8 mouse cellular contexts compared by ENCODE assay signal in the genomic region with DNA sequence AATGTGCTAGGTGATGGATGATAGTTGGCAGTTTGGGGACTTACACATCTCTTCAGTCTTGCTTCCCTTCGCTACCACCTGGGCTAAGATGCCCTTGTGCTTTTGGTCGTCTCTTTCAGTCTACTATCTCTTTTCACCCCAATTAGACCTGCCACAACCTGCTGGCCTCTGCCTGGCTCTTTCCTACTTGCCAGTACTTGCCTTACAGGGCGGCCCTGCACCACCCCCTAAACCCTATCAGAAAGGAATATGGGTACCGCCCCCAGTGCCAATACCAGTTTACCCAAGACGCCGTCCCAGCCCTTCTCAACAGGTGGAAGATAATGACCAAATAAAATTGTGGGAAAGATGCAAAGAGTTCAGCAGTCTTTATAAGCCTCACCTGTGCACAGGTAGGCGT. TPM values are rescaled to one million over a fixed set of nuclear protein-coding genes. Genes with fewer than 3 reads are reported as not detected.
DNase-seq lines count a peak whose midpoint lies in the region; ATAC-seq and TF ChIP-seq lines count a peak whose summit lies in the region.

No protein-coding gene starts in this region.

- no peak for DNase-seq in liver, embryonic 11.5 days (ENCODE audit: low spot score)
- DNase-seq in liver, result no peak
- DNase-seq in embryonic facial prominence, embryonic 14.5 days (ENCODE audit: low spot score), result no peak
- no peak for DNase-seq in hindbrain, postnatal 0 days (ENCODE audit: low spot score)
- no peak for DNase-seq in midbrain, postnatal 0 days (ENCODE audit: low spot score)
- DNase-seq in frontal cortex, postnatal 36 days (ENCODE audit: low spot score in 2 of 2), result no peak
- DNase-seq in kidney, postnatal 14 days, result no peak
- no peak for DNase-seq in adrenal gland, adult (ENCODE audit: inconsistent age in 2 of 2, low spot score in 1 of 2)

- peaks cover 19% of the 10 kb centered on the region for H3K4me1 ChIP-seq in liver, embryonic 11.5 days (replicated peaks; ENCODE audit: control insufficient read depth, insufficient read depth, low read length)
- peaks cover 10% of the 10 kb centered on the region for H3K4me1 ChIP-seq in embryonic facial prominence, embryonic 14.5 days (ENCODE audit: control insufficient read depth, insufficient read depth, low read length)
- H3K4me1 ChIP-seq in hindbrain, postnatal 0 days (ENCODE audit: insufficient read depth, low read length), result peaks cover 12% of the 10 kb centered on the region
- peaks cover 4% of the 10 kb centered on the region for H3K4me1 ChIP-seq in midbrain, postnatal 0 days (ENCODE audit: insufficient read depth, low read length)

- no peak overlapping the region for H3K27ac ChIP-seq in liver, embryonic 11.5 days (ENCODE audit: low read depth, low read length)
- H3K27ac ChIP-seq in embryonic facial prominence, embryonic 14.5 days (replicated peaks; ENCODE audit: low read depth, low read length), result no peak overlapping the region
- H3K27ac ChIP-seq in hindbrain, postnatal 0 days, result no peak overlapping the region
- peak overlapping the region; percentile 7; the same call in 1 of the 2 replicates for H3K27ac ChIP-seq in midbrain, postnatal 0 days (ENCODE audit: low read depth, low read length)

- H3K36me3 ChIP-seq in liver, embryonic 11.5 days (ENCODE audit: control insufficient read depth, insufficient read depth, low read length), result peaks cover 12% of the 10 kb centered on the region; the same call in 1 of the 2 replicates
- H3K36me3 ChIP-seq in embryonic facial prominence, embryonic 14.5 days (ENCODE audit: control insufficient read depth, insufficient read depth, low read length), result peaks cover 28% of the 10 kb centered on the region
- H3K36me3 ChIP-seq in hindbrain, postnatal 0 days (ENCODE audit: insufficient read depth, low read length), result peaks cover 28% of the 10 kb centered on the region
- peaks cover 28% of the 10 kb centered on the region for H3K36me3 ChIP-seq in midbrain, postnatal 0 days (ENCODE audit: insufficient read depth, low read length)

- peak overlapping the region; percentile 96 for H3K4me2 ChIP-seq in liver, embryonic 11.5 days
- H3K4me2 ChIP-seq in embryonic facial prominence, embryonic 14.5 days (ENCODE audit: low read depth, low read length), result peak overlapping the region; percentile 98
- peak overlapping the region; percentile 90 for H3K4me2 ChIP-seq in hindbrain, postnatal 0 days (ENCODE audit: low read depth, low read length)
- H3K4me2 ChIP-seq in midbrain, postnatal 0 days (ENCODE audit: low read depth, low read length, poor library complexity, severe bottlenecking), result peak overlapping the region; percentile 84

- TF ChIP-seq CTCF in hindbrain, postnatal 0 days (IDR thresholded peaks at IDR 0.05; ENCODE audit: low read depth), result no peak
- TF ChIP-seq CTCF in midbrain, postnatal 0 days (IDR thresholded peaks at IDR 0.05), result no peak

- peak overlapping the region; percentile 28 for H3K9ac ChIP-seq in liver, embryonic 11.5 days (ENCODE audit: low read depth, low read length)
- 0 out of 2 replicates have a peak overlapping the region, but pooled peaks have one; percentile 4 for H3K9ac ChIP-seq in embryonic facial prominence, embryonic 14.5 days (ENCODE audit: low read depth, low read length)
- H3K9ac ChIP-seq in hindbrain, postnatal 0 days (replicated peaks; ENCODE audit: low read length), result peak overlapping the region; percentile 90; the same call in 1 of the 2 replicates
- H3K9ac ChIP-seq in midbrain, postnatal 0 days (replicated peaks; ENCODE audit: low read length, poor library complexity, severe bottlenecking), result no peak overlapping the region; the same call in 1 of the 2 replicates

- peak overlapping the region; percentile 64 for H3K4me3 ChIP-seq in liver, embryonic 11.5 days (ENCODE audit: low read depth, low read length)
- peak overlapping the region; percentile 75 for H3K4me3 ChIP-seq in embryonic facial prominence, embryonic 14.5 days (ENCODE audit: low read depth, low read length)
- H3K4me3 ChIP-seq in hindbrain, postnatal 0 days (ENCODE audit: low read length), result peak overlapping the region; percentile 81; the same call in 1 of the 2 replicates
- peak overlapping the region; percentile 83 for H3K4me3 ChIP-seq in midbrain, postnatal 0 days (ENCODE audit: low read depth, low read length)

- H3K27me3 ChIP-seq in liver, embryonic 11.5 days (replicated peaks; ENCODE audit: control insufficient read depth, insufficient read depth, low read length), result peaks cover 30% of the 10 kb centered on the region
- H3K27me3 ChIP-seq in embryonic facial prominence, embryonic 14.5 days (replicated peaks; ENCODE audit: control insufficient read depth, insufficient read depth, low read length), result no peaks in the 10 kb centered on the region; the same call in 1 of the 2 replicates
- H3K27me3 ChIP-seq in hindbrain, postnatal 0 days (ENCODE audit: insufficient read depth, low read length), result no peaks in the 10 kb centered on the region
- no peaks in the 10 kb centered on the region for H3K27me3 ChIP-seq in midbrain, postnatal 0 days (ENCODE audit: insufficient read depth, low read length)

- peak; percentile 56; the same call in 1 of the 2 replicates for ATAC-seq in liver, embryonic 11.5 days (replicated peaks; ENCODE audit: low FRiP score)
- ATAC-seq in embryonic facial prominence, embryonic 14.5 days (ENCODE audit: low read depth), result no peak
- no peak; the same call in 1 of the 2 replicates for ATAC-seq in hindbrain, postnatal 0 days
- ATAC-seq in midbrain, postnatal 0 days (ENCODE audit: low FRiP score), result no peak

- no peaks in the 10 kb centered on the region for H3K9me3 ChIP-seq in liver, embryonic 11.5 days (ENCODE audit: control insufficient read depth, low read length)
- H3K9me3 ChIP-seq in embryonic facial prominence, embryonic 14.5 days (ENCODE audit: control insufficient read depth, low read length), result no peaks in the 10 kb centered on the region
- H3K9me3 ChIP-seq in hindbrain, postnatal 0 days (ENCODE audit: low read length), result no peaks in the 10 kb centered on the region
- H3K9me3 ChIP-seq in midbrain, postnatal 0 days (ENCODE audit: low read length), result no peaks in the 10 kb centered on the region

- 27% methylated on average over 7 of the region's 7 CpGs for WGBS in liver, embryonic 11.5 days
- 26% methylated on average over 7 of the region's 7 CpGs for WGBS in embryonic facial prominence, embryonic 14.5 days
- 32% methylated on average over 7 of the region's 7 CpGs for WGBS in hindbrain, postnatal 0 days
- WGBS in midbrain, postnatal 0 days, result 33% methylated on average over 7 of the region's 7 CpGs

RNA-seq across cellular contexts. Expression of a gene that starts 0.5 kb away (rescaled TPM):
- 0.39 and 0.55 TPM in 2 replicates for polyA plus RNA-seq in liver, embryonic 11.5 days (2014; fragmentation: Nextera tagmentation; extraction: Ambion mirVana)
- polyA plus RNA-seq in embryonic facial prominence, embryonic 14.5 days (2014; fragmentation: Nextera tagmentation; extraction: Ambion mirVana), result 5.7 and 6.3 TPM in 2 replicates
- 29.5 and 44.1 TPM in 2 replicates for total RNA-seq in hindbrain, postnatal 0 days (2014; rRNA removed)
- 11.0 TPM in 2 replicates for polyA plus RNA-seq in hindbrain, postnatal 0 days (2015; fragmentation: Nextera tagmentation; extraction: Ambion mirVana)
- total RNA-seq in midbrain, postnatal 0 days (2014; rRNA removed), result 39.0 and 40.8 TPM in 2 replicates
- 10.9 and 11.4 TPM in 2 replicates for polyA plus RNA-seq in midbrain, postnatal 0 days (2015; fragmentation: Nextera tagmentation; extraction: Ambion mirVana)

RNA-seq across cellular contexts. Expression of a gene that starts 27.3 kb away (rescaled TPM):
- 3.8 and 4.7 TPM in 2 replicates for polyA plus RNA-seq in liver, embryonic 11.5 days (2014; fragmentation: Nextera tagmentation; extraction: Ambion mirVana)
- 3.9 and 4.3 TPM in 2 replicates for polyA plus RNA-seq in embryonic facial prominence, embryonic 14.5 days (2014; fragmentation: Nextera tagmentation; extraction: Ambion mirVana)
- 8.1 and 10.4 TPM in 2 replicates for total RNA-seq in hindbrain, postnatal 0 days (2014; rRNA removed)
- polyA plus RNA-seq in hindbrain, postnatal 0 days (2015; fragmentation: Nextera tagmentation; extraction: Ambion mirVana), result 3.5 and 3.7 TPM in 2 replicates
- total RNA-seq in midbrain, postnatal 0 days (2014; rRNA removed), result 9.2 and 9.8 TPM in 2 replicates
- 3.0 and 3.8 TPM in 2 replicates for polyA plus RNA-seq in midbrain, postnatal 0 days (2015; fragmentation: Nextera tagmentation; extraction: Ambion mirVana)

RNA-seq across cellular contexts. Expression of a gene that starts 31.4 kb away (rescaled TPM):
- polyA plus RNA-seq in liver, embryonic 11.5 days (2014; fragmentation: Nextera tagmentation; extraction: Ambion mirVana), result 34.8 and 35.6 TPM in 2 replicates
- polyA plus RNA-seq in embryonic facial prominence, embryonic 14.5 days (2014; fragmentation: Nextera tagmentation; extraction: Ambion mirVana), result 32.2 and 34.0 TPM in 2 replicates
- total RNA-seq in hindbrain, postnatal 0 days (2014; rRNA removed), result 24.4 and 74.0 TPM in 2 replicates
- 35.4 and 35.7 TPM in 2 replicates for polyA plus RNA-seq in hindbrain, postnatal 0 days (2015; fragmentation: Nextera tagmentation; extraction: Ambion mirVana)
- total RNA-seq in midbrain, postnatal 0 days (2014; rRNA removed), result 29.4 and 32.2 TPM in 2 replicates
- polyA plus RNA-seq in midbrain, postnatal 0 days (2015; fragmentation: Nextera tagmentation; extraction: Ambion mirVana), result 34.0 and 39.7 TPM in 2 replicates

RNA-seq across cellular contexts. Expression of a gene that starts 40.8 kb away (rescaled TPM):
- 14.8 and 17.7 TPM in 2 replicates for polyA plus RNA-seq in liver, embryonic 11.5 days (2014; fragmentation: Nextera tagmentation; extraction: Ambion mirVana)
- polyA plus RNA-seq in embryonic facial prominence, embryonic 14.5 days (2014; fragmentation: Nextera tagmentation; extraction: Ambion mirVana), result 18.1 and 18.5 TPM in 2 replicates
- total RNA-seq in hindbrain, postnatal 0 days (2014; rRNA removed), result 77.7 and 94.3 TPM in 2 replicates
- polyA plus RNA-seq in hindbrain, postnatal 0 days (2015; fragmentation: Nextera tagmentation; extraction: Ambion mirVana), result 25.0 and 25.4 TPM in 2 replicates
- total RNA-seq in midbrain, postnatal 0 days (2014; rRNA removed), result 88.3 and 107 TPM in 2 replicates
- 22.3 and 25.8 TPM in 2 replicates for polyA plus RNA-seq in midbrain, postnatal 0 days (2015; fragmentation: Nextera tagmentation; extraction: Ambion mirVana)
